Mouse (Mus musculus): ENCODE measurements around the gene Ppp1r12b. TPM values are rescaled to one million over a fixed set of nuclear protein-coding genes. Genes with fewer than 3 reads are reported as not detected.

The Ppp1r12b gene
- polyA plus RNA-seq, 1 experiment from 2014 or later: 3.2 TPM

GRCm38 (mm10) chr1:134995437-134995836, 39.7 kb upstream of the Ppp1r12b start:
- Histone ChIP-seq H3K4me1 (replicated peaks; ENCODE audit: insufficient read depth, low read length) (no peaks in the 10 kb centered on the region; the same call in 1 of the 2 replicates), H3K27ac (no peak overlapping the region), H3K4me3 (replicated peaks; ENCODE audit: low read depth, low read length) (no peak overlapping the region), H3K27me3 (ENCODE audit: insufficient read depth, low read length) (no peaks in the 10 kb centered on the region), H3K9me3 (replicated peaks; ENCODE audit: low read length) (no peaks in the 10 kb centered on the region), H3K9ac (ENCODE audit: low read depth, low read length) (no peak overlapping the region), H3K36me3 (ENCODE audit: insufficient read depth, low read length) (no peaks in the 10 kb centered on the region), H3K4me2 (ENCODE audit: low read length) (no peak overlapping the region)
- WGBS: 67% methylated on average over 4 of the region's 4 CpGs
- no peak for TF ChIP-seq CTCF (IDR thresholded peaks at IDR 0.05; ENCODE audit: low read depth)
- no peak for DNase-seq (ENCODE audit: low spot score)
- ATAC-seq (replicated peaks; ENCODE audit: low FRiP score, low read depth): no peak

GRCm38 (mm10) chr1:134994739-134995138, 39.0 kb upstream of the Ppp1r12b start:
- ATAC-seq (replicated peaks; ENCODE audit: low FRiP score, low read depth) (no peak), DNase-seq (ENCODE audit: low spot score) (no peak)
- Histone ChIP-seq H3K4me2 (ENCODE audit: low read length) (no peak overlapping the region), H3K9me3 (replicated peaks; ENCODE audit: low read length) (no peaks in the 10 kb centered on the region), H3K27ac (no peak overlapping the region), H3K9ac (ENCODE audit: low read depth, low read length) (no peak overlapping the region), H3K27me3 (ENCODE audit: insufficient read depth, low read length) (no peaks in the 10 kb centered on the region), H3K36me3 (ENCODE audit: insufficient read depth, low read length) (no peaks in the 10 kb centered on the region), H3K4me3 (replicated peaks; ENCODE audit: low read depth, low read length) (no peak overlapping the region), H3K4me1 (replicated peaks; ENCODE audit: insufficient read depth, low read length) (no peaks in the 10 kb centered on the region; the same call in 1 of the 2 replicates)
- TF ChIP-seq CTCF (IDR thresholded peaks at IDR 0.05; ENCODE audit: low read depth): no peak
- WGBS: 85% methylated on average over 3 of the region's 3 CpGs

GRCm38 (mm10) chr1:134992046-134992645, 36.4 kb upstream of the Ppp1r12b start:
- no peak overlapping the region for H3K9ac ChIP-seq (ENCODE audit: low read depth, low read length)
- H3K4me3 ChIP-seq (replicated peaks; ENCODE audit: low read depth, low read length): no peak overlapping the region
- H3K36me3 ChIP-seq (ENCODE audit: insufficient read depth, low read length): no peaks in the 10 kb centered on the region
- TF ChIP-seq CTCF (IDR thresholded peaks at IDR 0.05; ENCODE audit: low read depth): no peak
- no peak overlapping the region for H3K27ac ChIP-seq
- no peaks in the 10 kb centered on the region for H3K9me3 ChIP-seq (replicated peaks; ENCODE audit: low read length)
- peaks cover 6% of the 10 kb centered on the region; the same call in 1 of the 2 replicates for H3K4me1 ChIP-seq (replicated peaks; ENCODE audit: insufficient read depth, low read length)
- DNase-seq (ENCODE audit: low spot score): peak; percentile 78
- ATAC-seq (replicated peaks; ENCODE audit: low FRiP score, low read depth): no peak; the same call in 1 of the 2 replicates
- no peaks in the 10 kb centered on the region for H3K27me3 ChIP-seq (ENCODE audit: insufficient read depth, low read length)
- H3K4me2 ChIP-seq (ENCODE audit: low read length): no peak overlapping the region
- WGBS: 8% methylated on average over 8 of the region's 8 CpGs

- peak; percentile 99 for TF ChIP-seq CTCF (IDR thresholded peaks at IDR 0.05; ENCODE audit: low read depth)
- Histone ChIP-seq H3K36me3 (ENCODE audit: insufficient read depth, low read length) (no peaks in the 10 kb centered on the region), H3K4me2 (ENCODE audit: low read length) (no peak overlapping the region), H3K9me3 (replicated peaks; ENCODE audit: low read length) (no peaks in the 10 kb centered on the region), H3K27ac (no peak overlapping the region), H3K9ac (ENCODE audit: low read depth, low read length) (no peak overlapping the region), H3K4me3 (replicated peaks; ENCODE audit: low read depth, low read length) (no peak overlapping the region), H3K4me1 (replicated peaks; ENCODE audit: insufficient read depth, low read length) (peaks cover 6% of the 10 kb centered on the region; the same call in 1 of the 2 replicates), H3K27me3 (ENCODE audit: insufficient read depth, low read length) (no peaks in the 10 kb centered on the region)
- no peak for ATAC-seq (replicated peaks; ENCODE audit: low FRiP score, low read depth)
- DNase-seq (ENCODE audit: low spot score): peak; percentile 92
- WGBS: 10% methylated on average over 7 of the region's 7 CpGs
These were observed 33.6 kb upstream of the Ppp1r12b start for GRCm38 (mm10) chr1:134989372-134989771.

- Histone ChIP-seq H3K4me3 (replicated peaks; ENCODE audit: low read depth, low read length) (peak overlapping the region; percentile 34), H3K36me3 (ENCODE audit: insufficient read depth, low read length) (no peaks in the 10 kb centered on the region), H3K27ac (no peak overlapping the region), H3K4me2 (ENCODE audit: low read length) (peak overlapping the region; percentile 72), H3K9ac (ENCODE audit: low read depth, low read length) (peak overlapping the region; percentile 31; the same call in 1 of the 2 replicates), H3K9me3 (replicated peaks; ENCODE audit: low read length) (no peaks in the 10 kb centered on the region), H3K4me1 (replicated peaks; ENCODE audit: insufficient read depth, low read length) (peaks cover 6% of the 10 kb centered on the region; the same call in 1 of the 2 replicates), H3K27me3 (ENCODE audit: insufficient read depth, low read length) (no peaks in the 10 kb centered on the region)
- 0 out of 2 replicates have a peak, but pooled peaks have one; percentile 27 for ATAC-seq (replicated peaks; ENCODE audit: low FRiP score, low read depth)
- 10% methylated on average over 14 of the region's 14 CpGs for WGBS
- no peak for TF ChIP-seq CTCF (IDR thresholded peaks at IDR 0.05; ENCODE audit: low read depth)
- no peak for DNase-seq (ENCODE audit: low spot score)
These were observed 32.2 kb upstream of the Ppp1r12b start for GRCm38 (mm10) chr1:134987962-134988341.

DNA sequence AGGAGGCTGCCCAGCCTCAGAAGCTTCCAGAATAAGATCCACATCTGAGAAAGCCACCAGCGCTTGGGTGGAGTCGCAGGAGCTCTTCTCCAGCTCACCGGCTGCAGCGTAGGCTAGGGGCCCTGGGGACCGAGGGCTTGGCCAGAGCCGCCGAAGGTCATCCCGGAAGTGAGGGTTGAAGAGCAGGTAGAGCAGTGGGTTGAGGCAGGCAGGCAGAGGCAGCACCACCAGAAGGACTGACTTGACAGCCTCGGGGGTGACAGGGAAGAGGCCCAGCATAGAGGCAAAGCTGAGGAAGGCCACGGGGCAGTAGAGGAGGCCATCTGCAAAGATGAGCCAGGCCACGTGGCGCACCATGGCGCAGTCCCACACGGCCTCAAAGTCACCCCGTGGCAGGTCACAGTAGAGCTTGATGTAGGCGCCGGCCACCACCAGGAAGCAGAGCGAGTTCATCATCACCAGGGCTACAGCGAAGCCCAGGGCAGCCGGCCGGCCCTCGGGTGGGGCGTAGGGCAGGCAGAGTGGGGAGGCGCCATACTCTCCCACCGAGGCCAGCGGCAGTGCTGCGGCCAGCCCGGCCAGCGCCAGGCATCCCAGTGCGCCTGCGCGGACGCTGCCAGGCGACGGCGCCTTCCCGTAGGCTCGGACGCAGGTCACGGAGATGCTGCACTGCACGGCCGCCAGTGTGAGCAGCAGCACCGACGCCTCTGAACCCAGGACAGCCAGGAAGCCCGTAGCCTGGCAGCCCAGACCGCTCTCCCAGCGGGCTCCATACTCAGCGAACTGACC, 31.6 kb upstream of the Ppp1r12b start:
- peak overlapping the region; percentile 31; the same call in 1 of the 2 replicates for H3K9ac ChIP-seq (ENCODE audit: low read depth, low read length)

More for the DNA sequence above, 31.6 kb upstream of the Ppp1r12b start:
- ATAC-seq (replicated peaks; ENCODE audit: low FRiP score, low read depth): peak; percentile 68
- Histone ChIP-seq H3K4me3 (replicated peaks; ENCODE audit: low read depth, low read length) (peak overlapping the region; percentile 34), H3K9me3 (replicated peaks; ENCODE audit: low read length) (no peaks in the 10 kb centered on the region), H3K4me2 (ENCODE audit: low read length) (peak overlapping the region; percentile 72), H3K36me3 (ENCODE audit: insufficient read depth, low read length) (no peaks in the 10 kb centered on the region), H3K4me1 (replicated peaks; ENCODE audit: insufficient read depth, low read length) (peaks cover 6% of the 10 kb centered on the region; the same call in 1 of the 2 replicates), H3K27ac (no peak overlapping the region), H3K27me3 (ENCODE audit: insufficient read depth, low read length) (no peaks in the 10 kb centered on the region)
- WGBS: 28% methylated on average over 48 of the region's 48 CpGs
- DNase-seq (ENCODE audit: low spot score): peak; percentile 71
- no peak for TF ChIP-seq CTCF (IDR thresholded peaks at IDR 0.05; ENCODE audit: low read depth)
